Mouse (Mus musculus): ENCODE results near the gene Cpm. TPM values are rescaled to one million over a fixed set of nuclear protein-coding genes. Genes with fewer than 3 reads are reported as not detected.
"Not testable (repeated sequence)": the region's sequence is repeated elsewhere in the genome, so short reads cannot be mapped to it uniquely, and the experiment has no call there.

Cpm gene
- polyA plus RNA-seq, 1 experiment: 6.7 TPM

GRCm38 (mm10) chr10:117730140-117730539, 100.8 kb downstream of the Cpm start:
- Histone ChIP-seq H3K4me3 (ENCODE audit: low read depth, low read length) (no peak overlapping the region), H3K9ac (ENCODE audit: low read depth, poor library complexity, severe bottlenecking) (no peak overlapping the region), H3K4me1 (ENCODE audit: control insufficient read depth, insufficient read depth, low read length) (no peaks in the 10 kb centered on the region), H3K9me3 (replicated peaks; ENCODE audit: control insufficient read depth, insufficient read depth, low read length, poor library complexity, severe bottlenecking) (no peaks in the 10 kb centered on the region), H3K27ac (ENCODE audit: insufficient read depth, low read length) (no peak overlapping the region), H3K27me3 (ENCODE audit: control insufficient read depth, insufficient read depth, low read length, poor library complexity, severe bottlenecking) (no peaks in the 10 kb centered on the region), H3K36me3 (ENCODE audit: control insufficient read depth, insufficient read depth, low read length, poor library complexity, severe bottlenecking) (no peaks in the 10 kb centered on the region)
- TF ChIP-seq EP300 (IDR thresholded peaks at IDR 0.05; ENCODE audit: insufficient read depth, low read depth, low read length) (no peak), CTCF (IDR thresholded peaks at IDR 0.05; ENCODE audit: low read depth, low read length) (no peak), POLR2A (IDR thresholded peaks at IDR 0.05; ENCODE audit: insufficient read depth, low read length) (no peak)

DNA sequence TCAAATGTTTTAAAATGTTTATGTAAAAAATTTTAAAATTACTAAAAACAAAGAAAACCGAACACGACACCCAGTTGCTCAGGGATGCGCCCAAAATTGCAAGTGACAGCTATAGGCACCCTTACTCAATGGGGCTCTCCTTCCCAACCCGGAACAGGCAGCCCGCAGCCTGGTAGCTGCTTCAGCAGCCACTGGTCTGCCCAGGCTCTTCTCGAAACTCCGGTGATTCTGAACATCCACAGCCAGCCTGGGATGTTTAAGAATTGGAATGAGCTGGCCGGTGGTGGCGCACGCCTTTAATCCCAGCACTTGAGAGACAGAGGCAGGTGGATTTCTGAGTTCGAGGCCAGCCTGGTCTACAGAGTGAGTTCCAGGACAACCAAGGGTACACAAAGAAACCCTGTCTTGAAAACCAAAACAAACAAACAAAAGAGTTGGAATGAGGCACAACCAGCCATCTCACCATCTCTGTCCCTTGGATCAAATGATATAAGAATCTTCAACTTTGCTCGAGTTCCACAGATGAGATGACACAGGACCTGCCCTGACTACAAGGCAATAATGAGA, 101.4 kb downstream of the Cpm start:
- Histone ChIP-seq H3K27ac (ENCODE audit: insufficient read depth, low read length) (no peak overlapping the region), H3K4me3 (ENCODE audit: low read depth, low read length) (no peak overlapping the region), H3K4me1 (ENCODE audit: control insufficient read depth, insufficient read depth, low read length) (no peaks in the 10 kb centered on the region), H3K9ac (ENCODE audit: low read depth, poor library complexity, severe bottlenecking) (no peak overlapping the region), H3K36me3 (ENCODE audit: control insufficient read depth, insufficient read depth, low read length, poor library complexity, severe bottlenecking) (no peaks in the 10 kb centered on the region), H3K27me3 (ENCODE audit: control insufficient read depth, insufficient read depth, low read length, poor library complexity, severe bottlenecking) (no peaks in the 10 kb centered on the region), H3K9me3 (replicated peaks; ENCODE audit: control insufficient read depth, insufficient read depth, low read length, poor library complexity, severe bottlenecking) (no peaks in the 10 kb centered on the region)
- TF ChIP-seq POLR2A (IDR thresholded peaks at IDR 0.05; ENCODE audit: insufficient read depth, low read length): no peak
- TF ChIP-seq CTCF (IDR thresholded peaks at IDR 0.05; ENCODE audit: low read depth, low read length): no peak
- no peak for TF ChIP-seq EP300 (IDR thresholded peaks at IDR 0.05; ENCODE audit: insufficient read depth, low read depth, low read length)

DNA sequence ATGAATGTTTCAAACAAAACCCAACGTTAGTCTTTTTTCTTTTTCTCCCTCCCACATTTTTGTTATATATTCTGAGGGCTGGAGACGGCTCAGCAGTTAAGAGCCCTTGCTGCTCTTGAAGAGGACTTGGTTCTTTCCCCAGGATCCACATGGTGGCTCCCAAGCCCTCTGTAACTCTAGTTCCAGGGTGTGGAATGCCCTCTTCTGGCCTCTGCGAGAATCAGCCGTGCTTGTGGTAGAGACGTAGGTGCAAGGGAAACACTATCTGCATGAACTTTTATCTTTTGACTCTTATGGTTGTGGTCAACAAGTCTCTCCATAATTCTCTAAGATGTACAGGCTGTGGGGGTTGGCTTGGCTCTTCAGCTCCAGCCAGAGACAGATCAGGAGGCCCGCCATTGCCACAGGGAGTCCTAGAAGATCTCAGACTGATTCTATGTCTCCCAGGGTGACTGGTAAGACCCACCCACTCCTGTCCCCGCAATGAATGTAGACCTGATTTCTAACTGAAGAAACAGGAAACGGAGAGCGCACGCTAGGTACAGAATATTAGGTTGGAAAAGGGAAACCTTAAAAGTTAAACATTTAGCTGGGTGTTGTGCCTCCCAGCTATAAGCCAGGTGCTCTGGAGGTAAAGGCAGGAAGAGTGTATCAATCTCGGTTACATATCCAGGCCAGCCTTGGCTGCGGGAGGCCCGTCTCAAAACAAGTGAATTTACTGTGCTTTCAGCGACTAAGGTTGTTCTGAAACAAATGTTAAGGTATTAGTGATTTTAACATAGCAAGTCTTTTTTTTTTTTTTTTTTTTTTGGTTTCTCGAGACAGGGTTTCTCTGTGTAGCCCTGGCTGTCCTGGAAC, 102.2 kb downstream of the Cpm start:
- Histone ChIP-seq H3K27ac (ENCODE audit: insufficient read depth, low read length) (no peak overlapping the region), H3K4me3 (ENCODE audit: low read depth, low read length) (no peak overlapping the region), H3K4me1 (ENCODE audit: control insufficient read depth, insufficient read depth, low read length) (no peaks in the 10 kb centered on the region), H3K9me3 (replicated peaks; ENCODE audit: control insufficient read depth, insufficient read depth, low read length, poor library complexity, severe bottlenecking) (no peaks in the 10 kb centered on the region), H3K9ac (ENCODE audit: low read depth, poor library complexity, severe bottlenecking) (no peak overlapping the region), H3K27me3 (ENCODE audit: control insufficient read depth, insufficient read depth, low read length, poor library complexity, severe bottlenecking) (no peaks in the 10 kb centered on the region), H3K36me3 (ENCODE audit: control insufficient read depth, insufficient read depth, low read length, poor library complexity, severe bottlenecking) (no peaks in the 10 kb centered on the region)
- TF ChIP-seq CTCF (IDR thresholded peaks at IDR 0.05; ENCODE audit: low read depth, low read length): peak; percentile 97
- no peak for TF ChIP-seq POLR2A (IDR thresholded peaks at IDR 0.05; ENCODE audit: insufficient read depth, low read length)
- TF ChIP-seq EP300 (IDR thresholded peaks at IDR 0.05; ENCODE audit: insufficient read depth, low read depth, low read length): no peak

- Histone ChIP-seq H3K4me1 (ENCODE audit: control insufficient read depth, insufficient read depth, low read length) (no peaks in the 10 kb centered on the region), H3K36me3 (ENCODE audit: control insufficient read depth, insufficient read depth, low read length, poor library complexity, severe bottlenecking) (no peaks in the 10 kb centered on the region), H3K9ac (ENCODE audit: low read depth, poor library complexity, severe bottlenecking) (no peak overlapping the region), H3K9me3 (replicated peaks; ENCODE audit: control insufficient read depth, insufficient read depth, low read length, poor library complexity, severe bottlenecking) (no peaks in the 10 kb centered on the region), H3K27ac (ENCODE audit: insufficient read depth, low read length) (no peak overlapping the region), H3K27me3 (ENCODE audit: control insufficient read depth, insufficient read depth, low read length, poor library complexity, severe bottlenecking) (no peaks in the 10 kb centered on the region), H3K4me3 (ENCODE audit: low read depth, low read length) (no peak overlapping the region)
- TF ChIP-seq EP300 (IDR thresholded peaks at IDR 0.05; ENCODE audit: insufficient read depth, low read depth, low read length) (no peak), CTCF (IDR thresholded peaks at IDR 0.05; ENCODE audit: low read depth, low read length) (no peak), POLR2A (IDR thresholded peaks at IDR 0.05; ENCODE audit: insufficient read depth, low read length) (no peak)
Measured at GRCm38 (mm10) chr10:117732184-117732583, 102.9 kb downstream of the Cpm start.

- Histone ChIP-seq H3K4me1 (ENCODE audit: control insufficient read depth, insufficient read depth, low read length) (no peaks in the 10 kb centered on the region), H3K9ac (ENCODE audit: low read depth, poor library complexity, severe bottlenecking) (no peak overlapping the region), H3K36me3 (ENCODE audit: control insufficient read depth, insufficient read depth, low read length, poor library complexity, severe bottlenecking) (0 out of 2 replicates have a peak, but pooled peaks cover 1% of the 10 kb centered on the region), H3K9me3 (replicated peaks; ENCODE audit: control insufficient read depth, insufficient read depth, low read length, poor library complexity, severe bottlenecking) (no peaks in the 10 kb centered on the region), H3K27me3 (ENCODE audit: control insufficient read depth, insufficient read depth, low read length, poor library complexity, severe bottlenecking) (no peaks in the 10 kb centered on the region), H3K27ac (ENCODE audit: insufficient read depth, low read length) (no peak overlapping the region), H3K4me3 (ENCODE audit: low read depth, low read length) (no peak overlapping the region)
- TF ChIP-seq POLR2A (IDR thresholded peaks at IDR 0.05; ENCODE audit: insufficient read depth, low read length) (no peak), EP300 (IDR thresholded peaks at IDR 0.05; ENCODE audit: insufficient read depth, low read depth, low read length) (no peak), CTCF (IDR thresholded peaks at IDR 0.05; ENCODE audit: low read depth, low read length) (no peak)
Measured at GRCm38 (mm10) chr10:117732962-117733592, 103.8 kb downstream of the Cpm start.

- H3K9ac ChIP-seq (ENCODE audit: low read depth, poor library complexity, severe bottlenecking); H3K4me3 ChIP-seq (ENCODE audit: low read depth, low read length); H3K27me3 ChIP-seq (ENCODE audit: control insufficient read depth, insufficient read depth, low read length, poor library complexity, severe bottlenecking); H3K27ac ChIP-seq (ENCODE audit: insufficient read depth, low read length); H3K4me1 ChIP-seq (ENCODE audit: control insufficient read depth, insufficient read depth, low read length); H3K9me3 ChIP-seq (replicated peaks; ENCODE audit: control insufficient read depth, insufficient read depth, low read length, poor library complexity, severe bottlenecking); H3K36me3 ChIP-seq (ENCODE audit: control insufficient read depth, insufficient read depth, low read length, poor library complexity, severe bottlenecking): not testable (repeated sequence)
Measured at GRCm38 (mm10) chr10:117733626-117734025, 104.3 kb downstream of the Cpm start.

DNA sequence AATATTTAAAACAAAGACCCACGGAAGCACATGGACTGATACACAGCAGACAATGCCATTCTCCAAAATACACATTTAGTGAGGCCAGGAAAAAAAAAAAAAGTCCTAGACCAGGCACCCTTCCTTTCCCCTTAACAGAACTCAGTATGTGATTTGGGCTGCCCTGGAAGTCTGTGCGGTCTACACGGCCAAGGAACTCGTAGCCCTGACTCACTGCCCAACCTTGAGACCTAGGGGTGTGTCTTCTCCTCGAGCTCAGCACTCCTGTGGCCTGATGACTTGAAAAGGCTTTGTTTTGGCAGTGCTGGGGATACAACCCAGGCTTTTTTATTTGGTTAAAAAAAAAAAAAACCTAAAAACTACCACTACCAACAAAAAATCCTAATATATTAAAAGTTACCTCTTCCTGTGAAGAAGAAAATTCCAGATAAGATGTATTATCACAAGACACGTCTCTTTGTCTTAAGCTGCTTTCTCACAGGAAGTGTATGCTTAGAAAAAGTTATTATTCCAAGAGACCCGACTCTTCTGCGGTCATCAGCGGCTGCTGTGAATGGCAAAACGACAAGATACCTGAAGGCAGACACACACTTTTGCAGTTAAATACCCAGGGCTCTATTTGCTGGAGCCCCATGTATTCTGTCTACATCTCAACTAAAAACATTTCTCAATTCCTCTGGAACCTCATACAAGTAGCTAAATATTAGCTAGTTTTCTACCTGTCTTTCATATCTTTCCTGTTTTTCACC, 105.0 kb downstream of the Cpm start:
- H3K4me3 ChIP-seq (ENCODE audit: low read depth, low read length); H3K36me3 ChIP-seq (ENCODE audit: control insufficient read depth, insufficient read depth, low read length, poor library complexity, severe bottlenecking): not testable (repeated sequence)

GRCm38 (mm10) chr10:117735396-117735795, 106.1 kb downstream of the Cpm start:
- H3K27ac ChIP-seq (ENCODE audit: insufficient read depth, low read length); H3K36me3 ChIP-seq (ENCODE audit: control insufficient read depth, insufficient read depth, low read length, poor library complexity, severe bottlenecking); H3K4me1 ChIP-seq (ENCODE audit: control insufficient read depth, insufficient read depth, low read length); H3K27me3 ChIP-seq (ENCODE audit: control insufficient read depth, insufficient read depth, low read length, poor library complexity, severe bottlenecking); H3K4me3 ChIP-seq (ENCODE audit: low read depth, low read length); H3K9ac ChIP-seq (ENCODE audit: low read depth, poor library complexity, severe bottlenecking); H3K9me3 ChIP-seq (replicated peaks; ENCODE audit: control insufficient read depth, insufficient read depth, low read length, poor library complexity, severe bottlenecking): not testable (repeated sequence)

More for the DNA sequence above, 105.0 kb downstream of the Cpm start:
- H3K9ac ChIP-seq (ENCODE audit: low read depth, poor library complexity, severe bottlenecking); H3K9me3 ChIP-seq (replicated peaks; ENCODE audit: control insufficient read depth, insufficient read depth, low read length, poor library complexity, severe bottlenecking); H3K27me3 ChIP-seq (ENCODE audit: control insufficient read depth, insufficient read depth, low read length, poor library complexity, severe bottlenecking); H3K4me1 ChIP-seq (ENCODE audit: control insufficient read depth, insufficient read depth, low read length); H3K27ac ChIP-seq (ENCODE audit: insufficient read depth, low read length): not testable (repeated sequence)

Data from ES-Bruce4 (cell line).